Mouse (Mus musculus): ENCODE data around the gene Oas3.

GRCm38 (mm10) chr5:120711416-120711815 lies 66.0 kb downstream of the Oas3 start:
- TF ChIP-seq EP300 (IDR thresholded peaks at IDR 0.05) (no peak), CTCF (IDR thresholded peaks at IDR 0.05) (no peak)

Measured in lung, postnatal 0 days (tissue).